Mouse (Mus musculus): Measurements from ENCODE around the gene Tnks2.
"Not testable (repeated sequence)": the region's sequence is repeated elsewhere in the genome, so short reads cannot be mapped to it uniquely, and the experiment has no call there.

The Tnks2 gene

GRCm38 (mm10) chr19:36822701-36823100, 11.3 kb upstream of the Tnks2 start:
- DNase-seq (ENCODE audit: low spot score): no peak

- DNase-seq (ENCODE audit: low spot score): no peak
These were observed 6.4 kb upstream of the Tnks2 start for GRCm38 (mm10) chr19:36827650-36828049.

- DNase-seq (ENCODE audit: low spot score): no peak
These were observed 5.7 kb upstream of the Tnks2 start for GRCm38 (mm10) chr19:36828322-36828721.

- DNase-seq (ENCODE audit: low spot score): peak; percentile 77
These were observed 863 bp upstream of the Tnks2 start for GRCm38 (mm10) chr19:36832951-36833787.

- peak; percentile 63 for DNase-seq (ENCODE audit: low spot score)
These were observed 750 bp downstream of the Tnks2 start for GRCm38 (mm10) chr19:36834532-36835431.

- DNase-seq (ENCODE audit: low spot score): no peak
These were observed 2.0 kb downstream of the Tnks2 start for GRCm38 (mm10) chr19:36836035-36836434.

GRCm38 (mm10) chr19:36840301-36840700, 6.3 kb downstream of the Tnks2 start:
- no peak for DNase-seq (ENCODE audit: low spot score)

GRCm38 (mm10) chr19:36843866-36844265, 9.8 kb downstream of the Tnks2 start:
- no peak for DNase-seq (ENCODE audit: low spot score)

GRCm38 (mm10) chr19:36845924-36846323, 11.9 kb downstream of the Tnks2 start:
- no peak for DNase-seq (ENCODE audit: low spot score)

GRCm38 (mm10) chr19:36853831-36854230, 19.8 kb downstream of the Tnks2 start:
- no peak for DNase-seq (ENCODE audit: low spot score)

GRCm38 (mm10) chr19:36857851-36858250, 23.8 kb downstream of the Tnks2 start:
- no peak for DNase-seq (ENCODE audit: low spot score)

GRCm38 (mm10) chr19:36860393-36860792, 26.4 kb downstream of the Tnks2 start:
- DNase-seq (ENCODE audit: low spot score): no peak

GRCm38 (mm10) chr19:36865905-36866304, 31.9 kb downstream of the Tnks2 start:
- DNase-seq (ENCODE audit: low spot score): no peak

- no peak for DNase-seq (ENCODE audit: low spot score)
These were observed 33.4 kb downstream of the Tnks2 start for GRCm38 (mm10) chr19:36867416-36867815.

GRCm38 (mm10) chr19:36868675-36869074, 34.6 kb downstream of the Tnks2 start:
- not testable (repeated sequence) for DNase-seq (ENCODE audit: low spot score)

GRCm38 (mm10) chr19:36874651-36875050, 40.6 kb downstream of the Tnks2 start:
- no peak for DNase-seq (ENCODE audit: low spot score)

GRCm38 (mm10) chr19:36877329-36877728, 43.3 kb downstream of the Tnks2 start:
- no peak for DNase-seq (ENCODE audit: low spot score)

GRCm38 (mm10) chr19:36878743-36879495, 44.9 kb downstream of the Tnks2 start:
- DNase-seq (ENCODE audit: low spot score): no peak

GRCm38 (mm10) chr19:36883119-36883518, 49.1 kb downstream of the Tnks2 start:
- no peak for DNase-seq (ENCODE audit: low spot score)

- no peak for DNase-seq (ENCODE audit: low spot score)
These were observed 52.3 kb downstream of the Tnks2 start for GRCm38 (mm10) chr19:36886316-36886715.

GRCm38 (mm10) chr19:36887706-36888105, 53.7 kb downstream of the Tnks2 start:
- DNase-seq (ENCODE audit: low spot score): no peak

- no peak for DNase-seq (ENCODE audit: low spot score)
These were observed 57.7 kb downstream of the Tnks2 start for GRCm38 (mm10) chr19:36891746-36892145.

All from yolk sac, embryonic 10.5 days (tissue).